Mouse (Mus musculus) olfactory bulb, adult 2 months (tissue): ENCODE results near the gene Myo6.

Source experiments
- CTCF ChIP-seq: fragments of 200-500 bp; IDR thresholded peaks from 2 replicates; pipeline ENCODE4 v1.5.1; 2012; ENCODE audit warnings: low read depth, mild to moderate bottlenecking, low read length, moderate library complexity; ENCODE audit not compliant: insufficient read depth
- POLR2A ChIP-seq: fragments of 200-500 bp; IDR thresholded peaks from 2 replicates; pipeline ENCODE4 v1.6.1; 2012; ENCODE audit warnings: mild to moderate bottlenecking, low read depth, low read length, moderate library complexity; ENCODE audit not compliant: insufficient read depth

DNA sequence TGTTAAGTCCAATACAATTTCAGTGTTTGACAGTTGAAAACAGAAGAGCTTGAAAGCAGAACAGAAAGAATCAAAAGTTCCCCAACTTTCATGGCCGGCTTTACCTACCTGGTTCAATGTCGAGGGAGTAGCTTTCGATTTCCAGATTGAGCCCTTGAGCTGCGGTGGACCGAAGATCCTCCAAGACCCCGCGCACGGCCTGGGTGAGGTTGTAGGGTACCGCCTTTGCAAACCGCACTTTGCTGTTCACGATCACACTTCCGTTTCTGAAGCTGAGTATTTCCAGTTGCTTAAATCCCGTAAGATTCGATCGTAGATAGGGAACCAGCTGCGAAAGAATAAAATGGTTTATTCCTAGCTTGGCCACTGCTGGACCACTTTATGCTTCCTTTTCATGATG is 176.9 kb downstream of the Myo6 start:
- TF ChIP-seq CTCF (no peak), POLR2A (no peak)
